Mouse (Mus musculus) heart, embryonic 11.5 days (tissue): ENCODE measurements around the gene Slc4a5. TPM values are rescaled to one million over a fixed set of nuclear protein-coding genes. Genes with fewer than 3 reads are reported as not detected.

Experiments
- ATAC-seq: fragments of 200-750 bp; cut with Nextera tagmentation; replicated peaks from 2 replicates; pipeline ENCODE4 v1.8.0; 2017; ENCODE audit warnings: moderate library complexity; ENCODE audit not compliant: insufficient number of reproducible peaks, low FRiP score, low TSS enrichment
- H3K27ac ChIP-seq: fragments of 300-500 bp; sonication (generic); 2 replicates; pipeline ENCODE4 v1.5.1; 2014; ENCODE audit warnings: mild to moderate bottlenecking, low read depth, low read length
- H3K27me3 ChIP-seq: fragments of 300-500 bp; sonication (generic); 2 replicates; pipeline ENCODE4 v1.6.1; 2014; ENCODE audit warnings: mild to moderate bottlenecking, low read length, mixed read lengths; ENCODE audit not compliant: control insufficient read depth, insufficient read depth
- H3K36me3 ChIP-seq: fragments of 300-500 bp; sonication (generic); 2 replicates; pipeline ENCODE4 v1.6.1; 2014; ENCODE audit warnings: mild to moderate bottlenecking, low read length, moderate library complexity, mixed read lengths; ENCODE audit not compliant: control insufficient read depth, insufficient read depth
- H3K4me1 ChIP-seq: fragments of 300-500 bp; sonication (generic); 2 replicates; pipeline ENCODE4 v1.6.1; 2014; ENCODE audit warnings: low read length; ENCODE audit not compliant: control insufficient read depth, insufficient read depth
- H3K4me2 ChIP-seq: fragments of 300-500 bp; sonication (generic); 2 replicates; pipeline ENCODE4 v1.6.1; 2014; ENCODE audit warnings: mild to moderate bottlenecking, moderate library complexity
- H3K4me3 ChIP-seq: fragments of 300-500 bp; sonication (generic); 2 replicates; pipeline ENCODE4 v1.5.1; 2014; ENCODE audit warnings: low read depth, low read length
- H3K9ac ChIP-seq: fragments of 300-500 bp; sonication (generic); 2 replicates; pipeline ENCODE4 v1.6.1; 2014; ENCODE audit warnings: mild to moderate bottlenecking, low read depth, low read length, moderate library complexity
- H3K9me3 ChIP-seq: fragments of 300-500 bp; sonication (generic); replicated peaks from 2 replicates; pipeline ENCODE4 v1.6.1; 2016; ENCODE audit warnings: low read length; ENCODE audit not compliant: control insufficient read depth
- WGBS: fragments of 180-500 bp; shearing (Covaris S2); extraction: QIAGEN DNeasy Blood & Tissue Kit; methylation state at CpG from one replicate; pipeline ENCODE4 v1.1.7; 2014; ENCODE audit not compliant: insufficient replicate concordance; 5-methylcytosine and 5-hydroxymethylcytosine counted together
- polyA plus RNA-seq: library from polyadenylated mRNA; unstranded; fragments of >200 nt; fragmentation: Nextera tagmentation; extraction: Ambion mirVana; gene quantifications from 2 replicates; pipeline ENCODE4 v1.2.1, GENCODE M21; 2014

Gene Slc4a5
- polyA plus RNA-seq, 1 experiment from 2014 or later: 0.21 TPM

- Histone ChIP-seq H3K27ac (no peak overlapping the region), H3K4me1 (peaks cover 4% of the 10 kb centered on the region), H3K36me3 (no peaks in the 10 kb centered on the region), H3K4me3 (no peak overlapping the region; the same call in 1 of the 2 replicates), H3K9ac (0 out of 2 replicates have a peak overlapping the region, but pooled peaks have one; percentile 34), H3K27me3 (no peaks in the 10 kb centered on the region), H3K4me2 (peak overlapping the region; percentile 73), H3K9me3 (no peaks in the 10 kb centered on the region)
- ATAC-seq: no peak
- WGBS: 64% methylated on average over 4 of the region's 4 CpGs
Observed at GRCm38 (mm10) chr6:83267616-83268015, 48.0 kb downstream of the Slc4a5 start.

GRCm38 (mm10) chr6:83268144-83269010 is 48.7 kb downstream of the Slc4a5 start:
- ATAC-seq: peak; percentile 83
- peak overlapping the region; percentile 73 for H3K4me2 ChIP-seq
- H3K9me3 ChIP-seq: no peaks in the 10 kb centered on the region
- no peaks in the 10 kb centered on the region for H3K36me3 ChIP-seq
- no peaks in the 10 kb centered on the region for H3K27me3 ChIP-seq
- peaks cover 4% of the 10 kb centered on the region for H3K4me1 ChIP-seq
- 4% methylated on average over 26 of the region's 28 CpGs for WGBS
- H3K4me3 ChIP-seq: peak overlapping the region; percentile 58
- peak overlapping the region; percentile 74 for H3K9ac ChIP-seq
- H3K27ac ChIP-seq: 0 out of 2 replicates have a peak overlapping the region, but pooled peaks have one; percentile 50

- no peak for ATAC-seq
- no peaks in the 10 kb centered on the region for H3K9me3 ChIP-seq
- 75% methylated on average over 11 of the region's 11 CpGs for WGBS
Observed at GRCm38 (mm10) chr6:83273733-83274132, 54.1 kb downstream of the Slc4a5 start.

GRCm38 (mm10) chr6:83277151-83277550 is 57.5 kb downstream of the Slc4a5 start:
- no peaks in the 10 kb centered on the region for H3K4me1 ChIP-seq
- WGBS: 62% methylated on average over 13 of the region's 13 CpGs
- H3K27me3 ChIP-seq: no peaks in the 10 kb centered on the region
- no peaks in the 10 kb centered on the region for H3K36me3 ChIP-seq
- no peak overlapping the region for H3K4me2 ChIP-seq
- H3K27ac ChIP-seq: no peak overlapping the region
- ATAC-seq: no peak
- no peaks in the 10 kb centered on the region for H3K9me3 ChIP-seq
- H3K4me3 ChIP-seq: no peak overlapping the region
- H3K9ac ChIP-seq: no peak overlapping the region

More at GRCm38 (mm10) chr6:83273733-83274132, 54.1 kb downstream of the Slc4a5 start:
- no peaks in the 10 kb centered on the region for H3K27me3 ChIP-seq
- H3K36me3 ChIP-seq: no peaks in the 10 kb centered on the region
- no peak overlapping the region for H3K4me3 ChIP-seq
- no peak overlapping the region for H3K4me2 ChIP-seq
- H3K9ac ChIP-seq: no peak overlapping the region
- no peak overlapping the region for H3K27ac ChIP-seq
- no peaks in the 10 kb centered on the region for H3K4me1 ChIP-seq

- ATAC-seq: no peak
- no peaks in the 10 kb centered on the region for H3K4me1 ChIP-seq
- no peak overlapping the region for H3K4me3 ChIP-seq
- H3K9ac ChIP-seq: no peak overlapping the region
- no peaks in the 10 kb centered on the region for H3K27me3 ChIP-seq
- H3K4me2 ChIP-seq: no peak overlapping the region
- 25% methylated on average over 2 of the region's 2 CpGs for whole genome bisulfite sequencing
- no peaks in the 10 kb centered on the region for H3K36me3 ChIP-seq
- no peak overlapping the region for H3K27ac ChIP-seq
- H3K9me3 ChIP-seq: no peaks in the 10 kb centered on the region
Observed at GRCm38 (mm10) chr6:83278881-83279280, 59.3 kb downstream of the Slc4a5 start.

- no peak overlapping the region for H3K4me2 ChIP-seq
- H3K9ac ChIP-seq: no peak overlapping the region
- 79% methylated on average over 8 of the region's 8 CpGs for WGBS
- no peaks in the 10 kb centered on the region for H3K36me3 ChIP-seq
- H3K4me1 ChIP-seq: no peaks in the 10 kb centered on the region
- H3K9me3 ChIP-seq: no peaks in the 10 kb centered on the region
- no peak overlapping the region for H3K4me3 ChIP-seq
- no peaks in the 10 kb centered on the region for H3K27me3 ChIP-seq
- H3K27ac ChIP-seq: no peak overlapping the region
- ATAC-seq: no peak
Observed at GRCm38 (mm10) chr6:83280256-83280955, 60.8 kb downstream of the Slc4a5 start.

GRCm38 (mm10) chr6:83300447-83301229 is 81.0 kb downstream of the Slc4a5 start:
- 69% methylated on average over 7 of the region's 7 CpGs for WGBS
- Histone ChIP-seq H3K4me2 (no peak overlapping the region), H3K9ac (no peak overlapping the region), H3K4me3 (no peak overlapping the region), H3K36me3 (peaks cover 5% of the 10 kb centered on the region; the same call in 1 of the 2 replicates), H3K27me3 (no peaks in the 10 kb centered on the region), H3K4me1 (no peaks in the 10 kb centered on the region), H3K9me3 (no peaks in the 10 kb centered on the region), H3K27ac (no peak overlapping the region)
- ATAC-seq: no peak

- no peaks in the 10 kb centered on the region for H3K27me3 ChIP-seq
- H3K9me3 ChIP-seq: no peaks in the 10 kb centered on the region
- no peak overlapping the region for H3K27ac ChIP-seq
- WGBS: 83% methylated on average over 2 of the region's 2 CpGs
- H3K36me3 ChIP-seq: peaks cover 5% of the 10 kb centered on the region; the same call in 1 of the 2 replicates
- no peaks in the 10 kb centered on the region for H3K4me1 ChIP-seq
- H3K4me2 ChIP-seq: no peak overlapping the region
- H3K9ac ChIP-seq: no peak overlapping the region
- no peak overlapping the region for H3K4me3 ChIP-seq
- ATAC-seq: no peak
Observed at GRCm38 (mm10) chr6:83301294-83301693, 81.7 kb downstream of the Slc4a5 start.
